Mouse (Mus musculus): ENCODE measurements at regions not wholly inside any gene's neighbourhood (a gene's known extent, or its start where the extent isn't known, plus 50 kb on each side); places are given as distances from the start of the nearest gene placed in this dataset.
A peak's percentile ranks its signal among the peaks of the same experiment; 100 is the strongest.

DNA sequence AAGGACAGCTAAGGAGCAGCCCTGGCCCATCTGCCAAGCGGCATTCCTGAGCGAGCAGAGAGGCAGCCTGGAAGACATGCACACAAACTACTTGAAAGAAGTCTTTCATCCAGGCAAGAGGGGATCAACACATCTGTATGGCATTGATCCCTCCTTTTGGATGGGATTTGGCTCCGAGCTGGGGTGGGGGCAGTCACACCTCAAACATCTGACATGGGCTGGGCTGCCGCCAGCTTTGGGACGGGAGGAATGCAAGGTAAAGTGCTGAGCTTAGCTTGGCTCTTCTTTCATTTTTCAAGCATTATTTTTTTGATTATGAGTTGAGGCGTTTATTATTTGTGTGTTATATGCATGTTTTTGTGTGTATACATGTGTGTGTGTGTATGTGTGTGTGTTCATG is 165.9 kb downstream of the 1500009L16Rik start:
- DNase-seq: no peak
- intact Hi-C loops (cut with DNase I; ENCODE audit: low total_unique reads): no loop called here

DNA sequence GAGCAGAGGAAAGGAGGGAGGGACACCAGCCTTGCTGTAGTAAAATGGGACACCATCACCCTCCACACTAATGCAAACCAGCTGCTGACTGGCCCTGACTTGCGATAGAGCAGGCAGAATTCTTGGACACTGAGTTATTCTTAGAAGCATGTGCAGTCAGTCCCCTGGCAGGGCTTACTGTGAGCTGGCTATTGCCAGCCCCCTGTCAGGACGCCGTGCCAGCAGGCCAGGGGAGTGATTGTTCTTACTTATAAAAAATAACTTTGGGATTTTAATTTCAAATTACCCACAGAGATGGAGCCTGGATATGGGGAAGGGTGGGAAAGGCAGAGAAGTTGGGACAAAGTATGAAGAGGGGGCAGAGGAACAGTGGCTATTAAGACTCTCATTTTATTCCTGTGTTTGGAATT is 173.1 kb downstream of the 1500009L16Rik start:
- intact Hi-C loops (cut with DNase I; ENCODE audit: low total_unique reads): no loop called here
- DNase-seq: peak; percentile 69

DNA sequence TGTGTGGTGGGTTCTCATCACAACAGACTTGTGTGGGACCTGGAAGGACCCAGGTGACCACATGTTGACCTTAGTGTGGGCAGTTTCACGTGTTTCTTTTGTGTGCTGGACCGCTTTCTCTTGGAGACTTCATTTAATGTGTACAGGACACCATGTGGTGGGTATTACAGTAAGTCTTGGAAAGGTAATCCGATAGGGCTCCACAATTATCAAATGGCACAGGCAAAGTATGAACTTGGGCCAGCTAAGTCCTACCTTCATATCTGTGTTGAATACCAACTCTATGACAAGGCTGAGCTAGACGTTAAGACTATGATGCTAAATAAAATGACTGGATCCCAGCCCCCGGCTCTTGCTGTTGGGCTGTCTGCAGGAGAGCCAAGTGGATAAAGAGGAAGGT is 173.5 kb downstream of the 1500009L16Rik start:
- intact Hi-C loops (cut with DNase I; ENCODE audit: low total_unique reads): no loop called here

DNA sequence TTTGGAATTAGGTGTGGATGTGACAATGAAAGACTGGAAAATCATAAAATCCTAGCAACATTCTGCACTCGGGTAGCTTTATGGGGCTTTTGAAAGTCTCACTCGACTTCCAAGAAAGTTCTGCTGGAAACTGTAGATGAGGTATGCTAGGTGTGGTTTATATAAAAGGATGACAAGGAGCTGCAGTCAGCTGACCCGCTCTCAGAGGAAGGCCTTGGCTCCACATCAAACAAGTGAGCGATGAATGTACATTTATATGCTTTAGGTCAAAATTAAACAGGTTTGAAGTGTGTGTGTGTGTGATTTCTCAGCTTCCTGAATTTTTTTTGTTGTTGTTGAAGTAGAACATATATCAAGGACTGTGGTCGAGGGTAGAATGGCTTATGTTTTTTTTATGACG is 174.9 kb downstream of the 1500009L16Rik start:
- no peak for DNase-seq
- intact Hi-C loops (cut with DNase I; ENCODE audit: low total_unique reads): no loop called here

More for the DNA sequence above, 173.5 kb downstream of the 1500009L16Rik start:
- DNase-seq: no peak

DNA sequence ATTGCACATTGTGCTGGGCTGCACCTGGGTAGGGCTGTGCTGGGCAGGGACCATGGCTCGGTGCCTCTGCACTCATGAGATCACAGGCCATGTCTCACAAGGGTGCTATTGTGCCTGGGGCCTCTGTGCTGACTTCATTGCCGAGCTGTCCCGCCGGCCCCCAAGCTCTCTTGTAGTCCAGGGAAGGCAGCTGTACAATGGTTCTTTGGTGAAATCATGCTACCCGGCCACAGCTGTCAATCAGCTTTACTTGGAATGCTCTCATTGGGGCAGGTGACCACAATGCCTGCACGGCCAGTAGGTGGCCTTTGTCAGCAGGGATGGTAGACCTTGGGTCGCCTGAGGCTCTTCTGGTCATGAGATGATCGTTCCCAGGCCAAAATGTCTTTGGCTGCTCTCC is 184.1 kb downstream of the 1500009L16Rik start:
- DNase-seq: peak; percentile 10
- intact Hi-C loops (cut with DNase I; ENCODE audit: low total_unique reads): no loop called here

DNA sequence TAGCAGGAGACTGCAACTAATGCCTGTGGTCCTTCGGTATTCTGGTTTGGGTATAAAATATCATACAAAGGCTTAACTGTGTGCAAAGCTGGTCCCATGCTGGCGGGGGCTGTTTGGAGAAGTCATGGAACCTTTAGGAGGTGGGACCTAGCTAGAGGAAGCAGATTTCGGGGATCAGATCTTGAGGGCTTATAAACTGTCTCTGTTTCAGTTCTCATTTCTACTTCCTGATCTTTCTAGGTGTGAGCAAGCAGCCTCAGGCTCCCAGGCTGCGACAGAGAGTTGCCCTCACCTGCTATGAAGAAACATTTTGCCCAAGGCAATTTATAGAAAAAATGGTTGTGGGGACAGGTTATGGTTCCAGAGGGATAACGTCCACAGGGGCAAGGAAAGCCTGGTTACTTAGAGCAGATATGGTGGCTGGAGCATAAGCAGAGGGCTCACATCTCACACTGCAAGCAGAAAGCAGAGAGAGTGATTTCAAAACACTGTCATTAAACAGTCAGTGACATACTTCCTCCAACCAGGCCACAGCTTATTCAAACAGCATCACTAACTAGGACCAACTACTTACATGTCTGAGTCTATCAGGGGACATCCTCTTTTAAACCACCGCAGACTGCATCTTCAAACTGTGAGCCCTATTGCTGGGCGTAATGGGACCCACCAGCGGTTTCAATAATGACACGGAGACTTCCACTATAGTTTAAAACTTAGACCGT is 188.1 kb downstream of the 1500009L16Rik start:
- DNase-seq: no peak
- intact Hi-C loops (cut with DNase I; ENCODE audit: low total_unique reads): no loop called here

DNA sequence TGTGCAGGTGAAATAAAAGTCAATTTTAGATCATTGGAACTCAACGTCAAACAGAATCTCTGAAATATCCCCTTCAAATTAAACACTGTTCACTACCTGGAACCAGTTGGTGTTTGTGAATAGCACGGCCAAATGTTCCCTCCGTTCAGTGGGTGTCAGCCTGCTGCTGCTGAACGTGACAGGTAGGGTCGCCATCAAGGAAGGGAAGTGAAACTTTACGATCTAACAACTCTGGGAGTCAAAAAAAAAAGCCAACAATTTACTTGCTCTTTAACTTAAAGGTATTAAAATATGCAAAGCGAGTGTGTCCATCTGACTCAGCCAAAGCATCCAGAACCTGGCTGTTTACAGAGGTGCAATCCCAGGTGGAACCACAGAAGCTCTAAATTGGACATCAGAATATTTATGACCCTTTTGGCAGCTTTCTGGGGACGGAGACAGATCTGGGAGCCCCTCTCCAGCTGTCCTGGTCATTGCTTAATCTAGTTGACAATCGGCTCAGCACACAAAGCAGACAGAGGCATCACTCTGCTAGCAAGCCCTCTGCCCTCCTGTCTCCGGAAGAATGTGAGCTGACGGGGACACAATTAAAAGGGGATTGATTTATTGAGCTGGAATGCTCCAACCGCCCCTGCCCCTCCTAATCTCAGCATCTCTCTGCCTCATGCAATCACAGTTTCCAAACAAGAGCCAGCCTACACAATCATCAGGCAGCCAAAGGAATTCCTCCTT is 191.9 kb downstream of the 1500009L16Rik start:
- intact Hi-C loops (cut with DNase I; ENCODE audit: low total_unique reads): no loop called here

DNA sequence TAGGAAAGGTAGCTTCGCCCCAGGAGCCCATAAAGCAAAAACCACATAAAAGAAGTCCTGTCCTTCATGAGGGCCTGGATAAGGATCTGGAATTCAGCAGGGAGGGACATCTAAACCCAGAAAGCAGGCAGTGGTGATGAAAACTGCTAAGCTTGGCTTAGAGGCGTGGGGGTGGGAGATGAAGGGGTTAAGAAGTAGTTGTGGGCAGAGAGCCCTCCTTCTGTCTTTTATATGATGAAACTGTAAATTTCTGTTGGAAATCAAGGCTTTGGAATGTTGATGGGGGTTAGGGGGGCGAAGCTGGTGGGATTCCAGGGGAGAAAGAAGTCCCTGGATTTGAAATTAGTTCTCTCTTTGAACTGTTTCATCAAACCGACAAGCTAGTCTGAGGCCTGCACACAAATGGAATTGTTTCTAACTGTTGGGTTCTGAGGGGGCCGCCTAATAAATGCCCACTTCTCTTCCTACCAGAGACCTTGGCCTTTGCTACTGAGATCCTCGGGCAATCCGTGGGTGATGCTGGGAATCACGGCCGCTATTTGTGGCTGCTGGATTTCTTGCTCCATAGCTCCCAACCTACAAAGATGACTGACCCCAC is 192.6 kb downstream of the 1500009L16Rik start:
- intact Hi-C loops (cut with DNase I; ENCODE audit: low total_unique reads): no loop called here
- DNase-seq: no peak

More for the DNA sequence above, 191.9 kb downstream of the 1500009L16Rik start:
- DNase-seq: no peak

DNA sequence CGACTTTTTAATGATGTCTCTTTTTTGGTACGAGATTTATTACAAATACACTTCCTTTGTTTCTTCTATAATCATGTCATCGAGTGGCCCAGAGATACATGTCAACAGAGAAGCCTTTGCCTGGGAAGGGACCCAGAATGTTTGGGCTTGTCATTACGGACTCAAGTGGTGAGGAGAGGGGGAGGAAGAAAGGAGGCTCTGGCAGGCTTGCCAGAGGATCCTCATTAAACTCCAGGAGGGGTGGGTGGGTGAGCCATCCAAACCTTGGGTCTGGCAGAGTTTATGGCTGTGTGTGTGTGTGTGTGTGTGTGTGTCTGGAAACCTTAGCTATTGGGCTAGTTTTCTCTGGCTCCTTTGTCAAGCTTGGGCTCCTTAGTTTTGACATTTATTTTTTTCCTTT is 204.3 kb downstream of the 1500009L16Rik start:
- intact Hi-C loops (cut with DNase I; ENCODE audit: low total_unique reads): no loop called here

DNA sequence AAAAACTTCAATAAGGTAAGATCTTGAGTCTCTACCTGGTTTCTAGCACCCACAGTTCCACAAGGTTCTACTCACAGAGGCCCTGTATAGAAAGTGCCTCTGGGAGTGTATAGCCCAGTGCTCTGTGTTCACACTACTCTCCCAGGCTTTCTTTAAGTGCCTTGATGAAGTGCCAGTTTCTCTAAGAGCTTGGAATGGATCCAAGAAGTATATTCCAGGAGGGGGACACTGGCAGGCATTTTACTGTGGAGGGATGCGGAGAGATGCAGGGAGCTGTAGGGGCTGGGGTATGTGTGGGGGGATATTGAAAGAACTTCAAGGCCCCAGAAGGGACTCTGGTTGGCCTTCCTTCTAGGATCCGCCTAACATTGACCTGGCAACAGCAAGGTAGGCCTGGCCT is 204.9 kb downstream of the 1500009L16Rik start:
- intact Hi-C loops (cut with DNase I; ENCODE audit: low total_unique reads): no loop called here
- DNase-seq: no peak

More for the DNA sequence above, 204.3 kb downstream of the 1500009L16Rik start:
- DNase-seq: peak; percentile 29

DNA sequence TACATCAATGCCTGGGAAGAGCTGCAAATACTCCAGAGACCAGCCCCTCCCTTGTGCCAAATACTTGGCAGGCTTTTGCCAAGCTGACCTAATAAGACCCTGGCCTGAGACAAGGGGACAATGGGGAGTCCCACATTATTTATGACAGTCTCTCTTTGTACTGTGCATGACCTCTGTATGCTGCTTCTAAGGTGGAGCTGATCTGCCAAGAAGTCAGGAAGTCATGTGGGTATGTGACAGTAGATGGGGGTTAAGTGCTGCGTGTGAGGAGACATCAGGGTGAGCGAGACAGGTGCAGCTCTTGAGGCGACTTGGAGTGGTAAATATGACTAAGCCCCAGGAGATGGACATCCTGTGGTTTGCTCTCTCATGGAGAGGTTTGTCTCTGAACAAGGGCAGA is 209.1 kb downstream of the 1500009L16Rik start:
- intact Hi-C loops (cut with DNase I; ENCODE audit: low total_unique reads): no loop called here
- no peak for DNase-seq

DNA sequence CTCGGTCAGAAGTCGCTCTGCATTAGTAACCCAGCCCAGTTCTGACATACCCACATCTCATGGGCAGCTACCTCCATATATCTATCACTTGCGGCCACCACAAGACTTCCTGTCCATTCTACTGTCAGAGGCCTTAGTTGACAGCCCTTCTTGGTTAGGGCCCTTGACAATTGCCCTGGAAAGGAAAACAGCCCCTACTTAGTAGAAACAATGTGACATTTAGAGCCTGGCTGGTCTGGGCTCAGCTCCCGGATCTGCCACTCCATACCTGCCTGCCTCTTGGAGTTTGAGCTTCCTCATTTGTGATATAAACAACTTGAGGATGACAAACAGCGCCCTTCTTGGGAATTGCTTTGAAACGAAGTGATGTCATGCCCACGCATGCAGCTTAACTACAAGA is 210.5 kb downstream of the 1500009L16Rik start:
- intact Hi-C loops (cut with DNase I; ENCODE audit: low total_unique reads): no loop called here
- DNase-seq: no peak

DNA sequence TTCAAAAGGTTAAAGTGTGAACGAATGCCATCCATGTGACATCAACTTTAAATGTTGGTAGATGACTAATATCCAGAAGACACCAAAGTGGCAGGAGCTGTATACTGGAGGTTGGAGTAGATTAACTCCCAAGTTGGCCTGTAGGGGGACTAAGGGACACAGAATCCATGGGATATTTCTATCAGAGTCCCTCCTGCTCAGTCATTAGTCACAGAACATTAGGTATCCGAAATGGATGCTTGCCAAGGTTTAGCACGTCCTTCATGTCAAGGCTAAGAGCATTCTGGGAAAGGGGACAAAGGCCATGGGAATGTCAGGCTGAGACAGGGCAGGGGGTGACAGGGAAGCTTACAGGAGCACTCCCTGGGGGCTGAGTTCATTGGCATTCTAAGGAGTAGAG is 211.8 kb downstream of the 1500009L16Rik start:
- intact Hi-C loops (cut with DNase I; ENCODE audit: low total_unique reads): no loop called here
- DNase-seq: no peak

DNA sequence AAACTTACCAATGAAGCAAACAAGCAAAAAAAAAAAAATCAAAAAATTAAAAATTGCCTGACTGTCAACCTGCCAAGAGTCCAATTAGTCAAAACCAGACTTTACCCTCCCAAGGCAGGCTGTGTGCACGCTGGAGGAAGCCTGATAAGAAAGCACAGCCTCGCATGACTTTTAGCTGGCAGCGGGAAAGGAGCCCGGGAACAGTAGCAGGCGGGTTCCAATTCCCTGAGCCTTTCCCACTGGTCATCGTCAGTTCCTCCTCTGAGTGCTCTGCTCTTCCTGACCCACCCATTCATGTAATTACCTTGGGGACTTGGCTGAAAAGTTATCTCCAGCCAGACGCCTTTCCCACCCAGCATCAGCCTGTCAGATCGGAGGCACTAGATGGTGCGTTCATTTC is 214.5 kb downstream of the 1500009L16Rik start:
- peak; percentile 14 for DNase-seq
- intact Hi-C loops (cut with DNase I; ENCODE audit: low total_unique reads): no loop called here

DNA sequence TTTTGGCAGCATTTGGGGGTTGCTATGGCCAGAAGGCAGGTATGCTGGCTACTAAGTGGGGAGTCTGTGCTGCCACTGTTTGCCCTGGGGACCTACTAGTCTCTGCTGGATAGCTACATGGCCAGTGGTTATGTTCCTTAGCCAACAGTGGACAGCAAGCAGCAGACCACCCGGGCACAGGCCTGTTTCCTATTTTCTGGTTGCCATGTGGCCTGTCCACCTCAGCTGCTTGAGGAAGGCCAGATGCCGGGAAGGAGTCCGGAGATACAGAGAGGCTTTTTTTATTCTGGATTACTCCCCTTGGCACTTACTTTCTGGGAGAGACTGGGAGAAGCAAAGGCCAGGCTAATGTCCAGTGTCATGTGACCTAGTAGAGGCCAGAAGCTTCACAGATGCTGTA is 219.4 kb downstream of the 1500009L16Rik start:
- intact Hi-C loops (cut with DNase I; ENCODE audit: low total_unique reads): no loop called here
- no peak for DNase-seq

DNA sequence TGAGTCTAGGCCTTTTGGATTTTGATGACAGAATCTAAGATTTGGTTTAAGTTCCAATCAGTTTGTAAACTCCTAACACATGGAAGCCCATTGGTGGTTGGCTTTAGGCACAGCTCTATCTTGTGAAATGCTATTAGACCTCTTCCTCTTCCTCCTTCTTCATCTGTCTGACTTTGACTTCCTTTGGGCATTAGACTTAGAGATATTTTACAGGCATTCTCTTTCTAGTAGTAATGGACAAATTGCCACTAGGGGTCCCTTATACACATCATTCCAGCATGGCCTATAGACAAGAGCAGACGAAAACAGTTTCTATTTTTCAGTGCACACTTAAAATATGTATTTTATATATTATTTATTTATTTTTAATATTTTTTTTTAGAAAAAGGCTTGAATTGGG is 221.5 kb downstream of the 1500009L16Rik start:
- no peak for DNase-seq
- intact Hi-C loops (cut with DNase I; ENCODE audit: low total_unique reads): no loop called here

DNA sequence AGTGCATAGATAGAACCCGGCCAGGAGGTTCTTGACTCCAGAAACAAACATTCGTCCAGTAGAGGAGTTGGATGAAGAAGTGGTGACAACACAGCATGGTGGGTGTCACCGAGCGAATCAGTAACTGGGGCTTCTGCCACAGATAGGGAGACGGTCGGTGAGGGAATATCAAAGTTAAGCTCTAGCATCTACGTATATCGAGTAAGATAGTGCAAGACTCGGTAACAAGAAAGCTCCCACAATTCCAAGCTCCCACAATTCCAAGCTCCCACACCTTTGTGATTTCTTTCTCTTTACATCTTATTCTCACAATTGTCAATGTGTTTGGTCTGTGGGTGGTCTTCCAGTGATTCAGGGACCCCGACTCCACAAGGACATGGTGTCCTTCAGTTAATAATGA is 222.2 kb downstream of the 1500009L16Rik start:
- no peak for DNase-seq
- intact Hi-C loops (cut with DNase I; ENCODE audit: low total_unique reads): no loop called here

DNA sequence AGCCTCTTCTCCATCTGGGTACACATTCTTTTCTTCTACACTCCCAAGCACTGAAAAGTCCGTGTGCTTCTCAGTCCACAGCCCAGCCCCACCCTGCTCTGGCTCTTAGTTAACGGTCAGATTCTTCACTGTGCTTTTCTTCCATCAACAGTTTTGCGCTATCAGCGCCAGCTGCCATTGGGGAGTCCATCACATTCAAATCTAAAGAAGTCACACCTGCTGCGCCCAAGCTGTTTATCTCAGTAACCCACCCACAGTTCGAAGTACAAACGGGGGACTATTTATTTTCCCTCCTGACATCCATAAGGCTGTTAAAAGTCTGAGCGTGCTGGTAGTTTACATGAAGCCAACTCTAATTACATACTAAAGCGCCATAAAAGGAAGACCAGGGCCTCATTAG is 222.8 kb downstream of the 1500009L16Rik start:
- intact Hi-C loops (cut with DNase I; ENCODE audit: low total_unique reads): no loop called here
- no peak for DNase-seq

DNA sequence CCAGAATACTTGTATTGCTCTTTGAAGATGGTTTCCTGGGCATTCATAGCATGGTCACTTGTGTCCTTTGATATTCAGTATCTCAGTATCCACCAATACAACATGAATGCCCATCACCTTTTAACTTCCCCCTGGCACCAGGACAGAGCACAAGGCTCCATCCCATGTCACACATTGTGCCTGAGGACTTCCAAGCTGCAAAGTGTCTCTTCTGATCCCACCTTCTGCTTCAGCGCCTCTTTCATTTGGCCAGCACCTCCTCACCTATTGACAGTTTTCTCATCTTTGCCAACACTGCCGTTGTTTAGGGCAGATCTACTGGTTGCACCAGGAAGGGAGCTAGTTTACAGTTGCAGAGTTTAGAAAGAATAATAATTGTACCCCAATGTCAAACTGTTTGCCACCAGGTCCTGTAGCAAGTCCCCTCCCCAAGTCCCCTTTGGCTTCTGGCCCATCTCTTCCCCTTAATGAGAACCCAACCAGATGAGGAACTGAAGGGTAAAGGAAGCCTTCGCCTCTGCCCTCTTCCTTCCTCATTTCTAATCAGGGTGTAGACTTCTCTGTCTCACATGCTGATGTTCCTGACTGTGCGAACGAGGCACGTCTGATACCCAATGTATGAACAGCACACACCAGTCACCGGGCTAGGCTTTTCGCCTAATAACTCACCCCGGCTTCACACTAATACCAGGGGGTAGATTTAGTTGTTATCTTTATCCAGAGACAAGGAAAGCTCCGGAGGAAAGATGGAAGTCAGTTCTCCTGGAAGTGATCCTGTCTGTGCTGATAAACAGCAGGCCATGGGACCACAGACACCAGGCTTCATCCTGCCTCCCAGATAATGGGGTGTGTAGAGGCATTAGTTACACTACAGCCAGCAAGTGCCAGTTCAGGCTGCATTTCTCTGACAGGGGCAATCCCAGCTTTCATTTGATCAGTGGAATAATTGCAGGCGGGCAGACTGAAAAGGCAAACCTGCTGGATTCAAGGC is 223.8 kb downstream of the 1500009L16Rik start:
- intact Hi-C loops (cut with DNase I; ENCODE audit: low total_unique reads): no loop called here
- no peak for DNase-seq

Measured in gastrocnemius, postnatal 14 days (tissue).